Mouse (Mus musculus) adrenal gland, postnatal 10 days (tissue): Measurements from ENCODE around the gene Lypd1. TPM values are rescaled to one million over a fixed set of nuclear protein-coding genes. Genes with fewer than 3 reads are reported as not detected.

Experiments
- total RNA-seq, 2 experiments: library from RNA; stranded (reverse); gene quantifications; 2 replicates each; pipeline ENCODE4 v1.2.3; 2021

Lypd1 gene
- total RNA-seq, 2 experiments from 2014 or later = 2.5 to 3.2 TPM

Other genes starting within 250 kb of the Lypd1 start
- under 1 TPM; 0.64 to 0.93 TPM for gene Gpr39, start 236.1 kb downstream of the Lypd1 start, total RNA-seq